Mouse (Mus musculus) cortical plate, adult 2 months (tissue): ENCODE measurements around the gene Cacnb3.

ENCODE experiments used
- CTCF ChIP-seq: fragments of 200-500 bp; IDR thresholded peaks from 2 replicates; pipeline ENCODE4 v1.5.1; 2011; ENCODE audit warnings: mild to moderate bottlenecking, control low read depth, low read length; ENCODE audit not compliant: insufficient read depth; ENCODE audit errors: extremely low read depth
- POLR2A ChIP-seq: fragments of 200-500 bp; IDR thresholded peaks from 2 replicates; pipeline ENCODE4 v1.6.1; 2011; ENCODE audit warnings: mild to moderate bottlenecking, low read length, control low read depth; ENCODE audit not compliant: insufficient read depth; ENCODE audit errors: extremely low read depth

- TF ChIP-seq CTCF (no peak), POLR2A (no peak)
Observed at GRCm38 (mm10) chr15:98585421-98585820, 45.2 kb upstream of the Cacnb3 start.
